Mouse (Mus musculus): ENCODE data around the gene Maco1. TPM values are rescaled to one million over a fixed set of nuclear protein-coding genes. Genes with fewer than 3 reads are reported as not detected.
A peak's percentile ranks its signal among the peaks of the same experiment; 100 is the strongest.

Gene Maco1
- polyA plus RNA-seq, 1 experiment from 2014 or later, result 36.8 TPM

DNA sequence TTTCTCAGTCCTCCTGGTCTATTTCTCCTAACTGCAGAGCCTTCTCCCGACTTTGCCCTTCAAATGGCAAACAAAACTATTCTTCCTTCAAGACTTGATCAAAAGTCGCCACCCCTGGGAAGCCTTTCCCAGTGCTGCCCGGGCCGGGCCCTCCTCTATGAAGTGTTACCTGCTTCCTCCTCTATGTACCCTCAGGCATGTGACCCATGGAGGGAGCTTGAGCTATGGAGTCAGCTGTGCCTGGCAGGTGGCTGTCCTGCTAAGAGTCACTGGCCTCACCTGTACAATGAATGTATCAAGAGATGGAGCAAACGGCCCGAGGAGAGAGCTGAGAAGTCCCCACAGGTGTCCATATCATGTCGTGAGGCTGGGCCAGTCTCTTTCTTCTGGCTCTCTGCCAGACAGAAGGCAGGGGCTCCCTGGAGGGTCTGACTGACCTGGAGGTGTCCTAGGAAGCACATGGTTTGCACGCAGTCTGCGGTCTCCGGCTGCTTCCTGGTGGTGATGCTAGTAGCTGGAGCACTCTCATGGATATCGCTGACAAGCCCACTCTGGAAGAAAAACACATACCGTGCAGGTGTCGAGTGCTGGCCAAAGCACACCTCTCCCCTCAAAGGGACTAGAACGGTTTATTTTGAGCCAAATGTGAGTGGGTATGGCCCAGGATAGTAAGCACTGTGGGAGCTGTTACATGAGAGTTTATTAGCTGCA is 77.8 kb downstream of the Maco1 start:
- no peak for DNase-seq (ENCODE audit: low spot score)
- Histone ChIP-seq H3K27ac (replicated peaks) (no peak overlapping the region), H3K27me3 (ENCODE audit: low read depth, poor library complexity, severe bottlenecking) (peaks cover 2% of the 10 kb centered on the region), H3K9me3 (replicated peaks) (no peaks in the 10 kb centered on the region), H3K4me3 (no peak overlapping the region), H3K36me3 (no peaks in the 10 kb centered on the region), H3K4me1 (peaks cover 24% of the 10 kb centered on the region)
- WGBS, result 75% methylated on average over 14 of the region's 14 CpGs

- H3K4me1 ChIP-seq, result peaks cover 14% of the 10 kb centered on the region
- H3K9me3 ChIP-seq (replicated peaks), result no peaks in the 10 kb centered on the region
- no peak overlapping the region for H3K27ac ChIP-seq (replicated peaks)
- no peak for DNase-seq (ENCODE audit: low spot score)
- H3K4me3 ChIP-seq, result no peak overlapping the region
- peaks cover 15% of the 10 kb centered on the region for H3K27me3 ChIP-seq (ENCODE audit: low read depth, poor library complexity, severe bottlenecking)
- H3K36me3 ChIP-seq, result no peaks in the 10 kb centered on the region
- WGBS, result 89% methylated on average over 6 of the region's 6 CpGs
Observed at GRCm38 (mm10) chr4:134774126-134774525, 79.0 kb downstream of the Maco1 start.

DNA sequence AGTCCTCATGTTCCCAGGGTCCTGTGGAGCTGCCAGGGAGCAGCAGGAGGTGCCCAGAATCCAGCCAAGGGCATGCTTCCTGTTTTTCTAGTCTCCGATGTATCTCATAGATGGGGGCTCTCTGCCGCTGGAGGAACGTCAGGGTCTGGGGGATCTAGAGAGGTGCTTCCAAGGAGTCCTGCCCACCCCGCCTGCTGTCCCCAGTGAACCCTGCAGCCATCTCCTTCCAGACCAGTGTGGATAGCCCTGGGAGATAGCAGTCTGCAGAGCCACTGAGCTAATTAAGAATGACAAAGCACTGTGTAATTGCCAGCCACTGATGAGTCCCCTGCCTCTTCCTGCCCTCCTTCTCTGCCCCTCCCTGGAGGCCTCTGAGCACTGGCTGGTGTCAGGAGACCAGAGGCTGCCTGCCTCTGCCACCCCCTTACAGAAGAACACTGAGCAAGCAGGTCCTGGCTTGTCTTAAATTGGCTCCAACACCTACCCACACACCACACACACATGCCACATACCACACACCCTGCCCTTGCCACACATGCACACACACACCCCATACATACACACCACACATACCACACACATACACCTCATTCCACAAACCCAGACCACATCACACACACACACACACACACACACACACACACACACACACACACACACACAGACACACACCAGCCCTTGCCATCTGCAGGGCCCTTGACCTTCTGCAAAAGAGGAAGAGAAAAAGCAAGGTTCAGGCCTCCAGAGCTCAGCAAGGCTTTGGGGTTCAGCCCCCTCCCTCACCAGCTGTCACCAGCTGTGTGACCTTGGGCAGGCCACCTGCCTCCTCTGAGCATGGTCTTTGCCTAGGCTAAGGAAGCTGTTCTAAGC is 80.1 kb downstream of the Maco1 start:
- H3K36me3 ChIP-seq, result no peaks in the 10 kb centered on the region
- no peak for DNase-seq (ENCODE audit: low spot score)
- no peaks in the 10 kb centered on the region for H3K9me3 ChIP-seq (replicated peaks)
- H3K4me3 ChIP-seq, result no peak overlapping the region
- H3K27ac ChIP-seq (replicated peaks), result no peak overlapping the region
- WGBS, result 52% methylated on average over 4 of the region's 4 CpGs
- H3K4me1 ChIP-seq, result peaks cover 19% of the 10 kb centered on the region
- H3K27me3 ChIP-seq (ENCODE audit: low read depth, poor library complexity, severe bottlenecking), result peaks cover 26% of the 10 kb centered on the region

- H3K27ac ChIP-seq (replicated peaks), result no peak overlapping the region
- whole genome bisulfite sequencing, result 84% methylated on average over 7 of the region's 7 CpGs
- peaks cover 40% of the 10 kb centered on the region for H3K4me1 ChIP-seq
- H3K9me3 ChIP-seq (replicated peaks), result no peaks in the 10 kb centered on the region
- H3K36me3 ChIP-seq, result no peaks in the 10 kb centered on the region
- DNase-seq (ENCODE audit: low spot score), result no peak
- no peak overlapping the region for H3K4me3 ChIP-seq
- H3K27me3 ChIP-seq (ENCODE audit: low read depth, poor library complexity, severe bottlenecking), result peaks cover 55% of the 10 kb centered on the region
Observed at GRCm38 (mm10) chr4:134769891-134770290, 83.3 kb downstream of the Maco1 start.

DNA sequence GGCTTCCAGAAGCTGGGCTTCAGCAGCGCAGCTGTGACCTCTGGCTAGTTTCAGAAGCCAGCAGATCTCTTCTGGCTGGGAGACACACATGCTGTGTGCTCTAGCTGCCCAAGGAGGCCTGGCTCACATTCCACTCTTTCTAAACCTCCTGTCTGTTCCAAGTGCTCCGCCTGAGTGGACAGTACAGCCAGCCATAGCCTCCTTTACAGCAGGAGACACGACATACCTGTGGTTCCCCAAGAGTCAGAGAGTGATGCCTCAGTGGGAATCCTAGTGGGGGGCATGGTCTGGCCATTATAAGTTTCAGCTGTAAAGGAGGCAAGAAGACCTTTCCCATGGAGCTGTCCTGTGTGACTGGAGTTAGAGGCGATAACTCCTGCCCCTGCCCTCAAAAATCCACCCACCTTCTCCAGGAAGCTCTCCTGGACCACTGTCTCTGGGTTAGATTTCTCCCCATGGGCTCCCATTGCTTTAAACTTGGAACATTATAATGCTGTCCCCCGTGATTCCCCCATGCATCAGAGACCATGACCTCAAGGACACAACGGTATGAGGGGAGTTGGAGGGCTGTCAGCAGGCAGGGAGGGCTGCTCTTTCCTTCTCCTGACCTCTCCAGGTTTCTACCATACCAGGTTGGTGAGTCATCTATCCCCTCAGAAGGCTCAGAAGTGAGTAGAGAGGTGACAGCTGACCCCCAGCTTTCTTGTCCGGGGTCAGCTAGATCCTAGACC is 83.9 kb downstream of the Maco1 start:
- H3K27ac ChIP-seq (replicated peaks), result no peak overlapping the region
- H3K4me3 ChIP-seq, result no peak overlapping the region
- no peaks in the 10 kb centered on the region for H3K9me3 ChIP-seq (replicated peaks)
- H3K36me3 ChIP-seq, result no peaks in the 10 kb centered on the region
- H3K27me3 ChIP-seq (ENCODE audit: low read depth, poor library complexity, severe bottlenecking), result peaks cover 61% of the 10 kb centered on the region
- 67% methylated on average over 7 of the region's 7 CpGs for WGBS
- peaks cover 40% of the 10 kb centered on the region for H3K4me1 ChIP-seq
- DNase-seq (ENCODE audit: low spot score), result no peak

DNA sequence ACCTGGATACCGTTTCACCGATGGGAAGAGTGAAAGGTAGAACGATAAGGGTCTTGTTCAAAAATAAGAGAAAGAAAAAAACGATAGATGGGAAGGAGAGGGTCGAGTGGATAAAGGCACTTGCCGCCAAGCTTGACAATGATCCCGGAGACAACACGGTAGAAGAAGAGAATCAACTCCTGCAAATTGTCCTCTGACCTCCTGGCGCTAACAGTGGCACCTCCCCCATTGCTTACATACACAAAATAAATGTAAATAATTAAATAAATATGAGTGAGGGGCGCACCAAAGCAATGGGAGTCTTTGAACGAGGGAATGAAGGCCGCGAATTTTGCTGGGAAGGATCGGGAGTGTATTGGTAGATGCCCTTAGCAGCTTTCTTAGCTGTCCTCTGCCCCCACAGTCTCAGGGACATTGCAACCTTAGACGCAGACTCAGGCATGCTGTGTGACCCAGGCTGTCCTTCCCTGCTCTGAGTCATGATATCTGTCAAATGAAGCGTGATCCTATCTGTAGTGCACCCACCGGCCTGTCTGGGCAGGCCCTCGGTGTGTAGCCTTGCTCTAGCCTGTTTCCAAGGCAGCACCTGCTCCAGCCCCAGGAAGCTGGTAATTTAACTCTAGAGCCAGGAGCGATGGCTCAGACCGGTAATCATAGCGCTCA is 84.8 kb downstream of the Maco1 start:
- Histone ChIP-seq H3K27me3 (ENCODE audit: low read depth, poor library complexity, severe bottlenecking) (peaks cover 67% of the 10 kb centered on the region), H3K36me3 (no peaks in the 10 kb centered on the region), H3K4me1 (peaks cover 38% of the 10 kb centered on the region), H3K27ac (replicated peaks) (peak overlapping the region; percentile 82), H3K4me3 (peak overlapping the region; percentile 88), H3K9me3 (replicated peaks) (no peaks in the 10 kb centered on the region)
- DNase-seq (ENCODE audit: low spot score), result peak; percentile 20
- 10% methylated on average over 21 of the region's 21 CpGs for WGBS

DNA sequence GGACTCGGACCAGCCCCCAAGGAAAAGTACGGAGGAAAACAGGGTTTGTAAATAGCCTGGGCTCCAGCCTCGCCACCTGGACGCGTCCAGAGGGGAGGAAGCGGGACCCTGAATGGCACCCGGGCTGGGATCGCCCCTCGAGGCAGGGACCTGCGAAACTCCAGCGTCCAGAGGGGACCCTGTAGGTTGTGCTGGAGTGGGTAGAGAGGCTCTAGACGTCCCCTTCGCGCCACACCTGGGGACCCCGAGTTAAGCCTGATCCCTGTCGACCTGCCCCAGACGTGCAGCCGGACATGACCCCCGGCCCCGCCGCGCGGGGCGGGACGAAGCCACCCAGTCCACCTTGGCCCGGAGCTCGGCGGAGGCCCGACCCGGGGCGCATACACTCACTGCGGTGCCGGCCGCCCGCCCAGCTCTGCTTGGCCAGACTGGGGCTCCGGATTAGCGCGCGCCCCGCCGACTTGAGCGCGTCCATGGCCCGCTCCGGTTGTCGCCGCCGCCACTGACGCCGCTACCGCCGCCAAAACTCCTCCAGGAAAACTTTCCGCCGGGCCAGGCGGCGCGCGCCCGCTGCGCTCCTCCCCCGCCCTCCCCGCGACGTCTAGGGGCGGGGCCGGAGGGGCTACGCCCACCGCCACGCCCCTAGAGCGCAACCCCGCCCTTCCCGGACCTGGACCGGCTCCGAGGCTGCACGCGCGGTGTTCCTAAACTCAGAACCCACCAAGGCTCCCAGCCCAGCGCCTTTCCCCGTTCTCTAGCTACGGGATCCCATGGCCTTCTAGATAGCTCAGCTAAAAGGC is 85.5 kb downstream of the Maco1 start, which contains the start of gene Ldlrap1:
Gene Ldlrap1, minus strand, starts transcription at position 599 of the 800 bp plus-strand sequence.
- under 1% methylated on average over 80 of the region's 80 CpGs for whole genome bisulfite sequencing
- Histone ChIP-seq H3K36me3 (no peaks in the 10 kb centered on the region), H3K4me3 (peak within 1 kb of the TSS; percentile 88), H3K27ac (replicated peaks) (peak within 1 kb of the TSS; percentile 82), H3K27me3 (ENCODE audit: low read depth, poor library complexity, severe bottlenecking) (peaks cover 67% of the 10 kb centered on the region), H3K9me3 (replicated peaks) (no peaks in the 10 kb centered on the region), H3K4me1 (peaks cover 33% of the 10 kb centered on the region)
- DNase-seq (ENCODE audit: low spot score), result peak; percentile 77

GRCm38 (mm10) chr4:134766904-134767425 is 86.2 kb downstream of the Maco1 start:
- peak overlapping the region; percentile 82; the same call in 1 of the 2 replicates for H3K27ac ChIP-seq (replicated peaks)
- peak overlapping the region; percentile 88 for H3K4me3 ChIP-seq
- peaks cover 67% of the 10 kb centered on the region for H3K27me3 ChIP-seq (ENCODE audit: low read depth, poor library complexity, severe bottlenecking)
- H3K4me1 ChIP-seq, result peaks cover 33% of the 10 kb centered on the region
- DNase-seq (ENCODE audit: low spot score), result no peak
- no peaks in the 10 kb centered on the region for H3K9me3 ChIP-seq (replicated peaks)
- WGBS, result 1% methylated on average over 23 of the region's 23 CpGs
- H3K36me3 ChIP-seq, result no peaks in the 10 kb centered on the region

GRCm38 (mm10) chr4:134766277-134766676 is 86.9 kb downstream of the Maco1 start:
- 77% methylated on average over 6 of the region's 6 CpGs for WGBS
- Histone ChIP-seq H3K4me1 (peaks cover 33% of the 10 kb centered on the region), H3K4me3 (peak overlapping the region; percentile 88; the same call in 1 of the 2 replicates), H3K36me3 (no peaks in the 10 kb centered on the region), H3K9me3 (replicated peaks) (no peaks in the 10 kb centered on the region), H3K27ac (replicated peaks) (no peak overlapping the region), H3K27me3 (ENCODE audit: low read depth, poor library complexity, severe bottlenecking) (peaks cover 67% of the 10 kb centered on the region)
- no peak for DNase-seq (ENCODE audit: low spot score)

- no peak overlapping the region for H3K4me3 ChIP-seq
- peaks cover 54% of the 10 kb centered on the region for H3K27me3 ChIP-seq (ENCODE audit: low read depth, poor library complexity, severe bottlenecking)
- 73% methylated on average over 3 of the region's 3 CpGs for WGBS
- H3K36me3 ChIP-seq, result no peaks in the 10 kb centered on the region
- DNase-seq (ENCODE audit: low spot score), result no peak
- no peak overlapping the region for H3K27ac ChIP-seq (replicated peaks)
- no peaks in the 10 kb centered on the region for H3K9me3 ChIP-seq (replicated peaks)
- H3K4me1 ChIP-seq, result peaks cover 46% of the 10 kb centered on the region
Observed at GRCm38 (mm10) chr4:134764333-134764732, 88.8 kb downstream of the Maco1 start.

GRCm38 (mm10) chr4:134762360-134762759 is 90.8 kb downstream of the Maco1 start:
- H3K27ac ChIP-seq (replicated peaks), result peak overlapping the region; percentile 29; the same call in 1 of the 2 replicates
- DNase-seq (ENCODE audit: low spot score), result no peak
- no peaks in the 10 kb centered on the region for H3K9me3 ChIP-seq (replicated peaks)
- peaks cover 32% of the 10 kb centered on the region for H3K4me1 ChIP-seq
- 88% methylated on average over 6 of the region's 6 CpGs for WGBS
- no peaks in the 10 kb centered on the region for H3K36me3 ChIP-seq
- no peak overlapping the region for H3K4me3 ChIP-seq
- H3K27me3 ChIP-seq (ENCODE audit: low read depth, poor library complexity, severe bottlenecking), result peaks cover 36% of the 10 kb centered on the region
